Mouse (Mus musculus) hindbrain, postnatal 0 days (tissue): ENCODE measurements at regions not wholly inside any gene's neighbourhood (a gene's known extent, or its start where the extent isn't known, plus 50 kb on each side); places are given as distances from the start of the nearest gene placed in this dataset.

Experiments
- ATAC-seq: fragments of 200-750 bp; cut with Nextera tagmentation; 2 replicates; pipeline ENCODE4 v1.8.0; 2017; ENCODE audit warnings: mild to moderate bottlenecking, moderate TSS enrichment, moderate library complexity
- DNase-seq: peaks from one replicate; pipeline ENCODE4 v3.0.0-alpha.2; 2015; ENCODE audit warnings: low spot score
- H3K27ac ChIP-seq: fragments of 300-500 bp; sonication (generic); 2 replicates; pipeline ENCODE4 v1.5.1; 2014; ENCODE audit warnings: mild to moderate bottlenecking
- H3K27me3 ChIP-seq: fragments of 300-500 bp; sonication (generic); 2 replicates; pipeline ENCODE4 v1.6.1; 2014; ENCODE audit warnings: low read length, mixed read lengths; ENCODE audit not compliant: insufficient read depth
- H3K36me3 ChIP-seq: fragments of 300-500 bp; sonication (generic); 2 replicates; pipeline ENCODE4 v1.6.1; 2014; ENCODE audit warnings: low read length, mixed read lengths; ENCODE audit not compliant: insufficient read depth
- H3K4me1 ChIP-seq: fragments of 300-500 bp; sonication (generic); 2 replicates; pipeline ENCODE4 v1.6.1; 2014; ENCODE audit warnings: antibody characterized with exemption, low read length, mixed read lengths; ENCODE audit not compliant: insufficient read depth
- H3K4me2 ChIP-seq: fragments of 300-500 bp; sonication (generic); 2 replicates; pipeline ENCODE4 v1.6.1; 2014; ENCODE audit warnings: low read depth, mild to moderate bottlenecking, low read length, moderate library complexity, mixed read lengths
- H3K4me3 ChIP-seq: fragments of 300-500 bp; sonication (generic); 2 replicates; pipeline ENCODE4 v1.5.1; 2014; ENCODE audit warnings: low read length
- H3K9ac ChIP-seq: fragments of 300-500 bp; sonication (generic); replicated peaks from 2 replicates; pipeline ENCODE4 v1.6.1; 2014; ENCODE audit warnings: mild to moderate bottlenecking, low read length, moderate library complexity, mixed read lengths
- H3K9me3 ChIP-seq: fragments of 300-500 bp; sonication (generic); 2 replicates; pipeline ENCODE4 v1.6.1; 2016; ENCODE audit warnings: low read length, mixed read lengths
- CTCF ChIP-seq: IDR thresholded peaks from 2 replicates; pipeline ENCODE4 v1.5.1; 2016; ENCODE audit warnings: antibody characterized with exemption, control low read depth, low read depth
- WGBS: fragments of 180-500 bp; shearing (Covaris S2); extraction: QIAGEN DNeasy Blood & Tissue Kit; methylation state at CpG from one replicate; pipeline ENCODE4 v1.1.7; 2014; 5-methylcytosine and 5-hydroxymethylcytosine counted together

- Histone ChIP-seq H3K4me3 (no peak overlapping the region), H3K4me1 (no peaks in the 10 kb centered on the region; the same call in 1 of the 2 replicates), H3K27me3 (no peaks in the 10 kb centered on the region), H3K9me3 (no peaks in the 10 kb centered on the region), H3K27ac (peak overlapping the region; percentile 3; the same call in 1 of the 2 replicates), H3K9ac (no peak overlapping the region), H3K36me3 (no peaks in the 10 kb centered on the region), H3K4me2 (no peak overlapping the region)
- peak; percentile 70 for ATAC-seq
- 57% methylated on average over 14 of the region's 14 CpGs for WGBS
- DNase-seq = peak; percentile 59
- peak; percentile 27; the same call in 1 of the 2 replicates for TF ChIP-seq CTCF
Measured at GRCm38 (mm10) chr6:11593583-11594271, 313.6 kb downstream of the Ndufa4 start.

GRCm38 (mm10) chr6:11576091-11576490 lies 331.2 kb downstream of the Ndufa4 start:
- 71% methylated on average over 5 of the region's 5 CpGs for WGBS
- H3K4me3 ChIP-seq = no peak overlapping the region
- H3K36me3 ChIP-seq = no peaks in the 10 kb centered on the region
- no peak overlapping the region for H3K4me2 ChIP-seq
- no peak for TF ChIP-seq CTCF
- no peaks in the 10 kb centered on the region for H3K27me3 ChIP-seq
- ATAC-seq = no peak
- DNase-seq = peak; percentile 44
- H3K27ac ChIP-seq = no peak overlapping the region
- no peaks in the 10 kb centered on the region for H3K9me3 ChIP-seq
- no peaks in the 10 kb centered on the region for H3K4me1 ChIP-seq
- H3K9ac ChIP-seq = no peak overlapping the region

DNA sequence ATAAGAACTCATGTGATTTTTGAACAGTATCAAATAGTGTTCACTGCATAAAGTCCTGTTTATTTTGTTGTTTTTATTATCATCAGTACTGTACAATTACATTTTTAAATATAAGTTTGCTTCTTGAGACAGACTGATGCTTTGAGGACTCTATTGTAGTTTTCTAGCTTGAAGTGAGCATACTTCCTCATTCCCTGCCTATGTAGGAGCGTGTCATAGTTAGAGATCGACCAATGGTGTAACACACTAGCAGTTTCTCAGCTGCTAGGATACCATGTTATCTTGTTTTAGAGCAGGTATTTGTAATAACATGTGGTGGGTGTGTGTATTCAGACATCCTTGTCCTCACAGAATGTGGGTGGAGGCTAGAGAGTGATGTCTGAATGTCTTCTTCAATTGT lies 342.1 kb downstream of the Ndufa4 start:
- Histone ChIP-seq H3K27ac (no peak overlapping the region), H3K4me3 (no peak overlapping the region), H3K36me3 (no peaks in the 10 kb centered on the region), H3K27me3 (no peaks in the 10 kb centered on the region), H3K4me2 (no peak overlapping the region), H3K9ac (no peak overlapping the region), H3K4me1 (no peaks in the 10 kb centered on the region), H3K9me3 (no peaks in the 10 kb centered on the region)
- ATAC-seq = no peak
- no peak for DNase-seq
- 91% methylated on average over 2 of the region's 2 CpGs for WGBS
- TF ChIP-seq CTCF = no peak

GRCm38 (mm10) chr6:11550473-11550872 lies 356.8 kb downstream of the Ndufa4 start:
- Histone ChIP-seq H3K27ac (no peak overlapping the region), H3K9ac (no peak overlapping the region), H3K4me3 (no peak overlapping the region), H3K4me1 (no peaks in the 10 kb centered on the region), H3K27me3 (no peaks in the 10 kb centered on the region), H3K4me2 (no peak overlapping the region), H3K36me3 (no peaks in the 10 kb centered on the region), H3K9me3 (no peaks in the 10 kb centered on the region)
- DNase-seq (no peak), ATAC-seq (no peak)
- no peak for TF ChIP-seq CTCF

DNA sequence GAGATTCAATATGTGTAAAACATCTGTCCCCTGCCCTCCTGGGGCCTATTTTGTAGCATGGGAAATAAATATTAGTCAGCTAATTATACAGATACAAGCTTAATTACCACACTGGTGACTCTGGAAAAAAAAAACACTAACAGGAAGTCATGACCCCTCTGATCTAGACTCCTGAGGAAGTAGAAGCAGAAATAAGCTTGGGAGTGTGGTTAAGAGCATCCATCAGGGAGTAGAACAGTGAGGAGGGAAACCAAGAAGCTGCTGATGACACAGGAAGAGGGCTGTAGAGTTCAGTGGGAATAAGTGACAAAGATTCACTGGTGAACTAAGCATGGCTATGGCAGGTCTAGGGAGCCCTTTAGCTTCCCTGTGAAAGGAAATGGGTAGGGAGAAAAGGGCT lies 360.0 kb downstream of the Ndufa4 start:
- Histone ChIP-seq H3K36me3 (no peaks in the 10 kb centered on the region), H3K4me2 (no peak overlapping the region), H3K27ac (no peak overlapping the region), H3K4me1 (no peaks in the 10 kb centered on the region), H3K9me3 (no peaks in the 10 kb centered on the region), H3K27me3 (no peaks in the 10 kb centered on the region), H3K4me3 (no peak overlapping the region), H3K9ac (no peak overlapping the region)
- TF ChIP-seq CTCF = no peak
- DNase-seq (no peak), ATAC-seq (no peak)

- peak; percentile 40 for DNase-seq
- no peaks in the 10 kb centered on the region for H3K36me3 ChIP-seq
- no peaks in the 10 kb centered on the region for H3K27me3 ChIP-seq
- no peaks in the 10 kb centered on the region for H3K4me1 ChIP-seq
- TF ChIP-seq CTCF = no peak
- H3K27ac ChIP-seq = no peak overlapping the region
- H3K9me3 ChIP-seq = no peaks in the 10 kb centered on the region
- ATAC-seq = 0 out of 2 replicates have a peak, but pooled peaks have one; percentile 24
- H3K4me3 ChIP-seq = no peak overlapping the region
- WGBS = 58% methylated on average over 8 of the region's 8 CpGs
- H3K4me2 ChIP-seq = no peak overlapping the region
- H3K9ac ChIP-seq = no peak overlapping the region
Measured at GRCm38 (mm10) chr6:11534930-11535880, 372.1 kb downstream of the Ndufa4 start.
